Mouse (Mus musculus) layer of hippocampus, adult 8-10 months (tissue): Measurements from ENCODE around the gene Slc39a3. TPM values are rescaled to one million over a fixed set of nuclear protein-coding genes. Genes with fewer than 3 reads are reported as not detected.
"Not testable (repeated sequence)": the region's sequence is repeated elsewhere in the genome, so short reads cannot be mapped to it uniquely, and the experiment has no call there.

Experiments used
- DNase-seq, 2 experiments: peaks; one replicate each; pipeline ENCODE4 v3.0.0; 2022; ENCODE audit warnings: low spot score in 2 of 2
- total RNA-seq, 4 experiments: library from RNA; stranded (reverse); gene quantifications; 2 replicates each; pipeline ENCODE4 v1.2.4; 2022

Gene Slc39a3
- total RNA-seq, 4 experiments from 2014 or later, result 55.5 to 60.8 (median 60.0) TPM

- DNase-seq, result no peak
These were observed 30.0 kb downstream of the Slc39a3 start for GRCm38 (mm10) chr10:81007240-81007639.

- no peak for DNase-seq
These were observed 31.1 kb downstream of the Slc39a3 start for GRCm38 (mm10) chr10:81006005-81006677.

GRCm38 (mm10) chr10:81001161-81001560, 36.1 kb downstream of the Slc39a3 start:
- DNase-seq, result peak; percentile 68 to 83

- DNase-seq, result no peak
These were observed 36.8 kb downstream of the Slc39a3 start for GRCm38 (mm10) chr10:81000197-81001062.

GRCm38 (mm10) chr10:80999362-81000196, 37.6 kb downstream of the Slc39a3 start:
- peak; percentile 89 to 93 for DNase-seq

GRCm38 (mm10) chr10:80998778-80999177, 38.4 kb downstream of the Slc39a3 start:
- no peak for DNase-seq

- DNase-seq, result no peak
These were observed 39.2 kb downstream of the Slc39a3 start for GRCm38 (mm10) chr10:80998021-80998420.

- no peak for DNase-seq
These were observed 39.9 kb downstream of the Slc39a3 start for GRCm38 (mm10) chr10:80997332-80997731.

GRCm38 (mm10) chr10:80996501-80996900, 40.7 kb downstream of the Slc39a3 start:
- DNase-seq, result no peak

- DNase-seq, result peak; percentile 81 to 88
These were observed 42.1 kb downstream of the Slc39a3 start for GRCm38 (mm10) chr10:80995091-80995632.

- no peak for DNase-seq
These were observed 42.6 kb downstream of the Slc39a3 start for GRCm38 (mm10) chr10:80994621-80995020.

- no peak for DNase-seq
These were observed 44.0 kb downstream of the Slc39a3 start for GRCm38 (mm10) chr10:80993276-80993675.

GRCm38 (mm10) chr10:80991945-80992344, 45.3 kb downstream of the Slc39a3 start:
- DNase-seq, result no peak

GRCm38 (mm10) chr10:80991007-80991406, 46.2 kb downstream of the Slc39a3 start:
- no peak for DNase-seq

- no peak for DNase-seq
These were observed 46.8 kb downstream of the Slc39a3 start for GRCm38 (mm10) chr10:80990406-80990805.

- not testable (repeated sequence) for DNase-seq
These were observed 47.4 kb downstream of the Slc39a3 start for GRCm38 (mm10) chr10:80989854-80990253.

- DNase-seq, result no peak
These were observed 47.8 kb downstream of the Slc39a3 start for GRCm38 (mm10) chr10:80989446-80989845.

- DNase-seq, result peak in 1 of 2 experiments; percentile 65
These were observed 49.4 kb downstream of the Slc39a3 start for GRCm38 (mm10) chr10:80987709-80988441.

- DNase-seq, result no peak
These were observed 50.5 kb downstream of the Slc39a3 start for GRCm38 (mm10) chr10:80986754-80987153.

- no peak for DNase-seq
These were observed 51.1 kb downstream of the Slc39a3 start for GRCm38 (mm10) chr10:80985970-80986701.
